In the genomic region with DNA sequence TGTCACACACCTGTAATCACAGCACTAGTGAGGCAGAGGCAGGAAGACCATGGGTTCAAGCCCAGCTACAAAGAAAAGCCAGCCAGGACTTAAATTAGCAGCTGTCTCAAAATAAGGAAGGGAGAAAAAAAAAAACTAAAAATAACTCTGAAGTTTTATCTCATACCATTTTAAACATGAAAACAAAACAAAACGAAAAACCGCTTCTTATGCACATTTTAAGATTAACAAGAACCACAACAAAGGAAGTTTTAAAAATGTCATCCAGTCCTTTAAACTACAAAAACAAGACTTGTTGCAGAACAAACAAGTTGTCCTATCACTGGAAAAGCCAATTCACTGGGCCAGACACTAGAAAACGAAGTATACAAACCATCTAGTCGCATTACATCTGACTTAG, we compare ENCODE assay signal across 9 mouse cellular contexts. TPM values are rescaled to one million over a fixed set of nuclear protein-coding genes. Genes with fewer than 3 reads are reported as not detected.
DNase-seq lines count a peak whose midpoint lies in the region; ATAC-seq and TF ChIP-seq lines count a peak whose summit lies in the region.
"Had no signal": no experiment of that assay in that cellular context is flagged by ENCODE, and none has a peak within 500 bp of the region (broad histone marks: within the 10 kb centered on the region; RNA-seq: fewer than 3 reads in every experiment).

No protein-coding gene starts in this region.

- 79% methylated on average over 4 of the region's 4 CpGs for WGBS in kidney, embryonic 14.5 days
- WGBS in forebrain, embryonic 15.5 days = 85% methylated on average over 4 of the region's 4 CpGs
- 62% methylated on average over 4 of the region's 4 CpGs for WGBS in liver, embryonic 16.5 days (ENCODE audit: insufficient replicate concordance)

- no peaks in the 10 kb centered on the region for H3K27me3 ChIP-seq in kidney, embryonic 14.5 days (ENCODE audit: control insufficient read depth, insufficient read depth, low read length)
- peaks cover 2 to 3% of the 10 kb centered on the region in 2 experiments; a peak in 3 of 4 replicates for H3K27me3 ChIP-seq in MEL (ENCODE audit: control insufficient read depth in 1 of 2, insufficient read depth in 2 of 2, low read length in 2 of 2)
- H3K27me3 ChIP-seq in forebrain, embryonic 15.5 days = no peaks in the 10 kb centered on the region
- H3K27me3 ChIP-seq in liver, embryonic 16.5 days (ENCODE audit: control insufficient read depth, insufficient read depth, low read depth, low read length) = no peaks in the 10 kb centered on the region

- no peaks in the 10 kb centered on the region; the same call in 1 of the 2 replicates for H3K4me1 ChIP-seq in kidney, embryonic 14.5 days (ENCODE audit: control insufficient read depth, insufficient read depth, low read length)
- peaks cover 0 to 3% of the 10 kb centered on the region in 2 experiments; a peak in 1 of 4 replicates for H3K4me1 ChIP-seq in MEL (ENCODE audit: control insufficient read depth in 1 of 2, insufficient read depth in 2 of 2, low read length in 2 of 2)
- H3K4me1 ChIP-seq in forebrain, embryonic 15.5 days = peaks cover 8% of the 10 kb centered on the region
- H3K4me1 ChIP-seq in liver, embryonic 16.5 days (ENCODE audit: control insufficient read depth, low read depth, low read length) = peaks cover 22% of the 10 kb centered on the region

- no peak for TF ChIP-seq RAD21 in MEL (IDR thresholded peaks at IDR 0.05; ENCODE audit: low read depth, low read length)

- peak overlapping the region; percentile 70; the same call in 1 of the 2 replicates for H3K4me3 ChIP-seq in kidney, embryonic 14.5 days (ENCODE audit: low read length)
- no peak overlapping the region for H3K4me3 ChIP-seq in MEL (ENCODE audit: control insufficient read depth in 1 of 2, insufficient read depth in 1 of 2, low read depth in 2 of 2, low read length in 2 of 2)
- peak overlapping the region; percentile 81 for H3K4me3 ChIP-seq in forebrain, embryonic 15.5 days
- peak overlapping the region; percentile 72 for H3K4me3 ChIP-seq in liver, embryonic 16.5 days (ENCODE audit: low read depth, low read length)

- TF ChIP-seq POLR2A in MEL (IDR thresholded peaks at IDR 0.05; ENCODE audit: control insufficient read depth in 1 of 2, insufficient read depth in 1 of 2, low read depth in 1 of 2, low read length in 2 of 2, poor library complexity in 1 of 2) = no peak

- peak overlapping the region; percentile 98 for H3K4me2 ChIP-seq in kidney, embryonic 14.5 days (replicated peaks; ENCODE audit: low read depth, low read length)
- H3K4me2 ChIP-seq in forebrain, embryonic 15.5 days (replicated peaks) = peak overlapping the region; percentile 94
- H3K4me2 ChIP-seq in liver, embryonic 16.5 days (ENCODE audit: low read depth, low read length) = peak overlapping the region; percentile 99

- no peak overlapping the region for H3K27ac ChIP-seq in kidney, embryonic 14.5 days (ENCODE audit: low read depth, low read length)
- no peak overlapping the region for H3K27ac ChIP-seq in MEL (ENCODE audit: control insufficient read depth, low read depth, low read length)
- H3K27ac ChIP-seq in forebrain, embryonic 15.5 days (replicated peaks) = no peak overlapping the region
- H3K27ac ChIP-seq in liver, embryonic 16.5 days (ENCODE audit: low read length) = peak overlapping the region; percentile 76

- H3K36me3 ChIP-seq in kidney, embryonic 14.5 days (ENCODE audit: control insufficient read depth, insufficient read depth, low read length) = no peaks in the 10 kb centered on the region
- H3K36me3 ChIP-seq in MEL (ENCODE audit: control insufficient read depth in 1 of 2, insufficient read depth in 2 of 2, low read length in 2 of 2) = peaks cover 0 to 8% of the 10 kb centered on the region in 2 experiments; a peak in 2 of 4 replicates
- H3K36me3 ChIP-seq in forebrain, embryonic 15.5 days = no peaks in the 10 kb centered on the region
- peaks cover 8% of the 10 kb centered on the region for H3K36me3 ChIP-seq in liver, embryonic 16.5 days (ENCODE audit: control insufficient read depth, insufficient read depth)

- no peak overlapping the region for H3K9ac ChIP-seq in kidney, embryonic 14.5 days (ENCODE audit: low read depth, low read length)
- no peak overlapping the region for H3K9ac ChIP-seq in MEL (ENCODE audit: control insufficient read depth, low read depth, low read length, poor library complexity, severe bottlenecking)
- H3K9ac ChIP-seq in forebrain, embryonic 15.5 days (replicated peaks) = no peak overlapping the region
- peak overlapping the region; percentile 71 for H3K9ac ChIP-seq in liver, embryonic 16.5 days (ENCODE audit: low read depth, low read length)

- H3K9me3 ChIP-seq in kidney, embryonic 14.5 days (ENCODE audit: control insufficient read depth, low read length) = no peaks in the 10 kb centered on the region
- no peaks in the 10 kb centered on the region for H3K9me3 ChIP-seq in MEL (replicated peaks; ENCODE audit: insufficient read depth, low read length)
- H3K9me3 ChIP-seq in forebrain, embryonic 15.5 days = no peaks in the 10 kb centered on the region
- H3K9me3 ChIP-seq in liver, embryonic 16.5 days (replicated peaks; ENCODE audit: control insufficient read depth, low read length) = no peaks in the 10 kb centered on the region

- no peak for TF ChIP-seq CTCF in MEL (IDR thresholded peaks at IDR 0.05 in 2 of 3, conservative IDR thresholded peaks at IDR 0.05 in 1 of 3; ENCODE audit: control insufficient read depth in 1 of 3, insufficient read depth in 1 of 3, low read depth in 2 of 3, low read length in 3 of 3, poor library complexity in 1 of 3, severe bottlenecking in 1 of 3)

- ATAC-seq in kidney, embryonic 14.5 days (ENCODE audit: low FRiP score, low TSS enrichment) = no peak
- ATAC-seq in forebrain, embryonic 15.5 days (replicated peaks) = no peak
- ATAC-seq in liver, embryonic 16.5 days (ENCODE audit: low read depth) = no peak
- ATAC-seq in megakaryocyte progenitor cell, adult 5-6 weeks (replicated peaks; ENCODE audit: poor library complexity) = no peak

- no peak for TF ChIP-seq EP300 in MEL (IDR thresholded peaks at IDR 0.05; ENCODE audit: low read depth in 1 of 2, low read length in 2 of 2)

- DNase-seq in kidney, adult 18-20 months = no peak
- no peak for DNase-seq in MEL (ENCODE audit: low read depth, low spot score)
- DNase-seq in ovary, postnatal 10 days (ENCODE audit: low spot score) = no peak
- DNase-seq in left cerebral cortex, adult 9 months (ENCODE audit: low spot score in 2 of 2) = no peak
- DNase-seq: cerebellum, postnatal 10 days had no signal

- no peaks in the 10 kb centered on the region for H3K79me2 ChIP-seq in MEL (ENCODE audit: control insufficient read depth, insufficient read depth, low read length, poor library complexity)

TF ChIP-seq in MEL, 35 proteins besides CTCF, POLR2A, EP300 and RAD21:
- peak; percentile 72 for TF ChIP-seq ZNF384 (IDR thresholded peaks at IDR 0.05; ENCODE audit: low read depth, low read length)
- no peak for TF ChIP-seq MYC (IDR thresholded peaks at IDR 0.05; ENCODE audit: low read depth, low read length)
- no peak for TF ChIP-seq ZC3H11A (IDR thresholded peaks at IDR 0.05; ENCODE audit: low read depth, low read length)
- no peak for TF ChIP-seq E2F4 (IDR thresholded peaks at IDR 0.05; ENCODE audit: borderline replicate concordance, low read depth, low read length)
- TF ChIP-seq MAFK (IDR thresholded peaks at IDR 0.05; ENCODE audit: borderline replicate concordance, low read depth, low read length) = no peak
- no peak for TF ChIP-seq MXI1 (IDR thresholded peaks at IDR 0.05; ENCODE audit: low read depth, low read length)
- 0 out of 2 replicates have a peak, but pooled peaks have one; percentile 23 for TF ChIP-seq GATA1 (IDR thresholded peaks at IDR 0.05; ENCODE audit: low read depth, low read length)
- TF ChIP-seq MAZ (IDR thresholded peaks at IDR 0.05; ENCODE audit: low read depth, low read length) = no peak
- TF ChIP-seq USF1 (IDR thresholded peaks at IDR 0.05; ENCODE audit: low read depth, low read length) = no peak
- TF ChIP-seq HCFC1 (IDR thresholded peaks at IDR 0.05; ENCODE audit: low read depth, low read length) = no peak
- peak; percentile 72; the same call in 1 of the 2 replicates for TF ChIP-seq MEF2A (IDR thresholded peaks at IDR 0.05; ENCODE audit: extremely low read depth, insufficient replicate concordance, low read depth, low read length, poor library complexity, severe bottlenecking)
- no peak for TF ChIP-seq POLR2AphosphoS5 (IDR thresholded peaks at IDR 0.05; ENCODE audit: borderline replicate concordance, low read depth, low read length)
- no peak for TF ChIP-seq ZKSCAN1 (IDR thresholded peaks at IDR 0.05; ENCODE audit: low read depth, low read length)
- 0 out of 2 replicates have a peak, but pooled peaks have one; percentile 29 for TF ChIP-seq SIN3A (IDR thresholded peaks at IDR 0.05; ENCODE audit: low read length)
- peak; percentile 48; the same call in 1 of the 2 replicates for TF ChIP-seq ETS1 (IDR thresholded peaks at IDR 0.05; ENCODE audit: low read depth, low read length)

RNA-seq across cellular contexts. Expression of gene Gpr155, which starts 1.2 kb away (rescaled TPM):
- polyA plus RNA-seq in kidney, embryonic 14.5 days (2014; fragmentation: Nextera tagmentation; extraction: Ambion mirVana) = 4.9 and 6.9 TPM in 2 replicates
- total RNA-seq in MEL (2012; rRNA removed) = 0.23 TPM in 2 replicates
- polyA plus RNA-seq in MEL (2012; ENCODE audit: insufficient read depth in 1 of 2, insufficient read length in 2 of 2, low read depth in 1 of 2, low replicate concordance in 2 of 2, missing spikeins in 1 of 2) = under 1 TPM in 1 of 2 experiments, not detected in 1; 0.99 TPM
- 10.9 and 11.2 TPM in 2 replicates for polyA plus RNA-seq in forebrain, embryonic 15.5 days (2015; fragmentation: Nextera tagmentation; extraction: Ambion mirVana)
- polyA plus RNA-seq in liver, embryonic 16.5 days (2015; fragmentation: Nextera tagmentation; extraction: Ambion mirVana) = 5.9 and 6.3 TPM in 2 replicates
- 1.0 and 1.1 TPM in 2 replicates for total RNA-seq in megakaryocyte progenitor cell, adult 5-6 weeks (2015)
- total RNA-seq in megakaryocyte progenitor cell, adult 5-6 weeks (2017) = 1.8 and 2.9 TPM in 2 replicates

Comparison
In these comparisons a context has a peak if more than half of its experiments do, and no peak if none do; other contexts are left out.
1. H3K4me3 ChIP-seq: peak in kidney, embryonic 14.5 days (single experiment), forebrain, embryonic 15.5 days (single experiment) and liver, embryonic 16.5 days (single experiment); none in MEL (0 of 2).
2. Peak in every context shown above with its lines, with median percentiles within 50 percentile points of each other: H3K4me2 ChIP-seq.